In genomic region chr10:118507630-118508029, GRCm38 (mm10) we compare ENCODE assay signal across 9 mouse cellular contexts.
DNase-seq lines count a peak whose midpoint lies in the region; ATAC-seq and TF ChIP-seq lines count a peak whose summit lies in the region.
"Had no signal": no experiment of that assay in that cellular context is flagged by ENCODE, and none has a peak within 500 bp of the region (broad histone marks: within the 10 kb centered on the region; RNA-seq: fewer than 3 reads in every experiment).

No protein-coding gene starts in this region.

- DNase-seq in heart, postnatal 0 days (ENCODE audit: low spot score) = no peak
- no peak for DNase-seq in heart, postnatal 4 days
- peak; percentile 25 for DNase-seq in 3T3-L1 (ENCODE audit: low read depth, low spot score)
- peak; percentile 38 for DNase-seq in R1 (ENCODE audit: low read depth, low spot score)
- DNase-seq in mesoderm, embryonic 11.5 days (ENCODE audit: low read depth, low spot score) = peak; percentile 10
- no peak for DNase-seq in heart, postnatal 36 days

- peak; percentile 24 for TF ChIP-seq CTCF in heart, postnatal 0 days (IDR thresholded peaks at IDR 0.05; ENCODE audit: low read depth)

- ATAC-seq in heart, postnatal 0 days (ENCODE audit: insufficient read depth, low read depth) = no peak
- ATAC-seq in granulocyte monocyte progenitor cell, adult 5-6 weeks (replicated peaks; ENCODE audit: poor library complexity, severe bottlenecking) = peak; percentile 56
- no peak for ATAC-seq in erythroid progenitor cell, adult 5-6 weeks (replicated peaks; ENCODE audit: low FRiP score, poor library complexity, severe bottlenecking)

- H3K4me2 ChIP-seq in heart, postnatal 0 days (ENCODE audit: low read depth, low read length) = no peak overlapping the region
- H3K4me2 ChIP-seq: heart, embryonic 15.5 days had no signal

- H3K9me3 ChIP-seq in heart, postnatal 0 days (replicated peaks; ENCODE audit: control insufficient read depth, low read length) = no peaks in the 10 kb centered on the region
- H3K9me3 ChIP-seq: heart, embryonic 15.5 days had no signal

- no peak overlapping the region for H3K9ac ChIP-seq in heart, postnatal 0 days (replicated peaks; ENCODE audit: low read depth, low read length)
- H3K9ac ChIP-seq: heart, embryonic 15.5 days had no signal

- intact Hi-C loops in heart, postnatal 36 days (cut with DNase I) = no loop called here

- H3K27me3 ChIP-seq in heart, postnatal 0 days (ENCODE audit: control insufficient read depth, insufficient read depth, low read length) = no peaks in the 10 kb centered on the region
- H3K27me3 ChIP-seq: heart, embryonic 15.5 days had no signal

- no peak overlapping the region for H3K27ac ChIP-seq in heart, postnatal 0 days (ENCODE audit: low read depth)
- H3K27ac ChIP-seq: heart, embryonic 15.5 days had no signal

- WGBS in heart, postnatal 0 days = 59% methylated on average over 2 of the region's 2 CpGs

- no peaks in the 10 kb centered on the region for H3K36me3 ChIP-seq in heart, postnatal 0 days (replicated peaks; ENCODE audit: control insufficient read depth, insufficient read depth, low read length)
- H3K36me3 ChIP-seq: heart, embryonic 15.5 days had no signal

- no peak overlapping the region for H3K4me3 ChIP-seq in heart, postnatal 0 days (ENCODE audit: low read depth, low read length)
- H3K4me3 ChIP-seq: heart, embryonic 15.5 days had no signal

- no peak for TF ChIP-seq EP300 in heart, postnatal 0 days (IDR thresholded peaks at IDR 0.05; ENCODE audit: low read depth)

- no peaks in the 10 kb centered on the region for H3K4me1 ChIP-seq in heart, postnatal 0 days (ENCODE audit: control insufficient read depth, insufficient read depth)
- H3K4me1 ChIP-seq: heart, embryonic 15.5 days had no signal

Comparison
In these comparisons a context has a peak if more than half of its experiments do, and no peak if none do; other contexts are left out.
1. DNase-seq: peak in 3T3-L1 (single experiment), R1 (single experiment) and mesoderm, embryonic 11.5 days (single experiment); none in heart, postnatal 0 days (single experiment), heart, postnatal 4 days (single experiment) and heart, postnatal 36 days (0 of 2).